Mouse (Mus musculus) testis, adult 2 months (tissue): ENCODE data around the gene Ch25h.

Experiments
- CTCF ChIP-seq: fragments of 200-500 bp; IDR thresholded peaks from 2 replicates; pipeline ENCODE4 v1.5.1; 2012; ENCODE audit warnings: low read depth, mild to moderate bottlenecking, inconsistent platforms, low read length, moderate library complexity; ENCODE audit not compliant: control insufficient read depth, insufficient read depth, insufficient replicate concordance
- POLR2A ChIP-seq: fragments of 200-500 bp; IDR thresholded peaks from 2 replicates; pipeline ENCODE4 v1.6.1; 2012; ENCODE audit warnings: low read depth, mild to moderate bottlenecking, inconsistent platforms, low read length, moderate library complexity; ENCODE audit not compliant: control insufficient read depth

- TF ChIP-seq CTCF (no peak), POLR2A (no peak)
These were observed 10.5 kb downstream of the Ch25h start for GRCm38 (mm10) chr19:34464453-34464852.
